Mouse (Mus musculus): ENCODE results near the gene Vmn2r39.
"Not testable (repeated sequence)": the region's sequence is repeated elsewhere in the genome, so short reads cannot be mapped to it uniquely, and the experiment has no call there.

Vmn2r39 gene

GRCm38 (mm10) chr7:9030698-9031097 lies at the start of gene Vmn2r39:
Gene Vmn2r39, minus strand, starts transcription at chr7:9030798.
- DNase-seq (ENCODE audit: low spot score), result not testable (repeated sequence)

DNA sequence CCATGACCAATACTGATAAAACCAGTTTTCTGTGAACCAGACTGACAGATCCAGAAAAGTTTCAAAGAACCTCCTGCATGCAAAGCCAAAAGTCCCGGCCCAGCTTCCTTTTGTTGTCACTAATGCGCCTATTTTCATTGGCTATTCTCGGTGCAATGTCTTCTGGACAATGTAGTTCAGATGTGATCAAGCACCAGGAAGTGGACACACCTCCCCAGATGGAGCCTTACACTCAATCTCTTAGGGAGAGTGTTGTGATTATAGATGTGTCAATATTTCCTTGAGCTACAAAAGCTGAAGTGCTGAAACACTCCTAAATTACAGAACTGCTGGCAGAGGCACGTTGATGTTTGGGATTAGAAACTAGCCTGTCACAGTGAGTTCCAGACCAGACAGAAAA lies 34.8 kb upstream of the Vmn2r39 start:
- not testable (repeated sequence) for DNase-seq (ENCODE audit: low spot score)
